Mouse (Mus musculus): Measurements from ENCODE around the gene Gdpgp1.

Gdpgp1 gene

GRCm38 (mm10) chr7:80232489-80233029 lies at the start of gene Gdpgp1, which contains the start of gene Cib1:
TSS of gene Gdpgp1 (plus strand) at chr7:80232865.
TSS of gene Cib1 (minus strand) at chr7:80232813.
- DNase-seq (ENCODE audit: low read depth, low spot score): peak; percentile 95

- no peak for DNase-seq (ENCODE audit: low read depth, low spot score)
These were observed 49.2 kb upstream of the Gdpgp1 start for GRCm38 (mm10) chr7:80183466-80183865.

GRCm38 (mm10) chr7:80183969-80184368 lies 48.7 kb upstream of the Gdpgp1 start:
- no peak for DNase-seq (ENCODE audit: low read depth, low spot score)

GRCm38 (mm10) chr7:80184551-80184950 lies 48.1 kb upstream of the Gdpgp1 start:
- no peak for DNase-seq (ENCODE audit: low read depth, low spot score)

GRCm38 (mm10) chr7:80184968-80185367 lies 47.7 kb upstream of the Gdpgp1 start:
- no peak for DNase-seq (ENCODE audit: low read depth, low spot score)

- peak; percentile 75 for DNase-seq (ENCODE audit: low read depth, low spot score)
These were observed 46.6 kb upstream of the Gdpgp1 start for GRCm38 (mm10) chr7:80186021-80186420.

- DNase-seq (ENCODE audit: low read depth, low spot score): peak; percentile 70
These were observed 46.0 kb upstream of the Gdpgp1 start, which contains the start of gene Sema4b for GRCm38 (mm10) chr7:80186531-80187296. TSS of gene Sema4b (plus strand) at chr7:80186841.

GRCm38 (mm10) chr7:80187501-80187900 lies 45.2 kb upstream of the Gdpgp1 start:
- no peak for DNase-seq (ENCODE audit: low read depth, low spot score)

- no peak for DNase-seq (ENCODE audit: low read depth, low spot score)
These were observed 44.0 kb upstream of the Gdpgp1 start for GRCm38 (mm10) chr7:80188579-80189125.

- DNase-seq (ENCODE audit: low read depth, low spot score): no peak
These were observed 43.3 kb upstream of the Gdpgp1 start for GRCm38 (mm10) chr7:80189147-80189933.

- DNase-seq (ENCODE audit: low read depth, low spot score): no peak
These were observed 41.2 kb upstream of the Gdpgp1 start for GRCm38 (mm10) chr7:80191455-80191854.

- DNase-seq (ENCODE audit: low read depth, low spot score): peak; percentile 58
These were observed 40.2 kb upstream of the Gdpgp1 start for GRCm38 (mm10) chr7:80192226-80193061.

- DNase-seq (ENCODE audit: low read depth, low spot score): no peak
These were observed 38.5 kb upstream of the Gdpgp1 start for GRCm38 (mm10) chr7:80193941-80194739.

- no peak for DNase-seq (ENCODE audit: low read depth, low spot score)
These were observed 37.5 kb upstream of the Gdpgp1 start for GRCm38 (mm10) chr7:80195146-80195545.

GRCm38 (mm10) chr7:80195576-80196263 lies 36.9 kb upstream of the Gdpgp1 start:
- no peak for DNase-seq (ENCODE audit: low read depth, low spot score)

GRCm38 (mm10) chr7:80197371-80197770 lies 35.3 kb upstream of the Gdpgp1 start:
- DNase-seq (ENCODE audit: low read depth, low spot score): no peak

GRCm38 (mm10) chr7:80197941-80198778 lies 34.5 kb upstream of the Gdpgp1 start:
- DNase-seq (ENCODE audit: low read depth, low spot score): peak; percentile 46

- no peak for DNase-seq (ENCODE audit: low read depth, low spot score)
These were observed 33.8 kb upstream of the Gdpgp1 start for GRCm38 (mm10) chr7:80198863-80199262.

GRCm38 (mm10) chr7:80199286-80199685 lies 33.4 kb upstream of the Gdpgp1 start:
- no peak for DNase-seq (ENCODE audit: low read depth, low spot score)

Measured in skeletal muscle tissue, adult 2 months (tissue).